In genomic region chr2:32779131-32779530, GRCm38 (mm10) we compare ENCODE assay signal across 9 mouse cellular contexts. TPM values are rescaled to one million over a fixed set of nuclear protein-coding genes. Genes with fewer than 3 reads are reported as not detected.
DNase-seq lines count a peak whose midpoint lies in the region; ATAC-seq and TF ChIP-seq lines count a peak whose summit lies in the region.
"Had no signal": no experiment of that assay in that cellular context is flagged by ENCODE, and none has a peak within 500 bp of the region (broad histone marks: within the 10 kb centered on the region; RNA-seq: fewer than 3 reads in every experiment).

No protein-coding gene starts in this region.

- H3K4me2 ChIP-seq in intestine, postnatal 0 days (replicated peaks; ENCODE audit: low read depth) = no peak overlapping the region
- no peak overlapping the region for H3K4me2 ChIP-seq in intestine, embryonic 16.5 days (ENCODE audit: low read depth, low read length)
- H3K4me2 ChIP-seq in limb, embryonic 13.5 days (replicated peaks) = no peak overlapping the region
- H3K4me2 ChIP-seq: lung, embryonic 15.5 days had no signal

- no peaks in the 10 kb centered on the region; the same call in 1 of the 2 replicates for H3K4me1 ChIP-seq in intestine, postnatal 0 days (replicated peaks; ENCODE audit: control insufficient read depth, insufficient read depth, low read length)
- H3K4me1 ChIP-seq in intestine, embryonic 16.5 days (ENCODE audit: control insufficient read depth, insufficient read depth, low read length) = peaks cover 15% of the 10 kb centered on the region
- peaks cover 1% of the 10 kb centered on the region; the same call in 1 of the 2 replicates for H3K4me1 ChIP-seq in cortical plate, adult 2 months (ENCODE audit: control insufficient read depth, insufficient read depth, low read length)
- H3K4me1 ChIP-seq in limb, embryonic 13.5 days = peaks cover 16% of the 10 kb centered on the region

- no peak overlapping the region for H3K4me3 ChIP-seq in intestine, postnatal 0 days (ENCODE audit: low read depth, low read length)
- no peak overlapping the region for H3K4me3 ChIP-seq in intestine, embryonic 16.5 days (ENCODE audit: low read length)
- H3K4me3 ChIP-seq in cortical plate, adult 2 months (ENCODE audit: insufficient read depth, low read length) = no peak overlapping the region
- no peak overlapping the region for H3K4me3 ChIP-seq in limb, embryonic 13.5 days
- H3K4me3 ChIP-seq: lung, embryonic 15.5 days had no signal

- H3K36me3 ChIP-seq in intestine, postnatal 0 days (ENCODE audit: control insufficient read depth, insufficient read depth) = no peaks in the 10 kb centered on the region
- H3K36me3 ChIP-seq in intestine, embryonic 16.5 days (ENCODE audit: control insufficient read depth, insufficient read depth, low read length) = no peaks in the 10 kb centered on the region
- H3K36me3 ChIP-seq in limb, embryonic 13.5 days = no peaks in the 10 kb centered on the region
- H3K36me3 ChIP-seq: lung, embryonic 15.5 days had no signal

- no peaks in the 10 kb centered on the region for H3K27me3 ChIP-seq in intestine, postnatal 0 days (replicated peaks; ENCODE audit: control insufficient read depth, insufficient read depth, low read length)
- H3K27me3 ChIP-seq in intestine, embryonic 16.5 days (replicated peaks; ENCODE audit: control insufficient read depth, insufficient read depth, low read length) = no peaks in the 10 kb centered on the region
- H3K27me3 ChIP-seq in limb, embryonic 13.5 days = peaks cover 7% of the 10 kb centered on the region
- H3K27me3 ChIP-seq: lung, embryonic 15.5 days had no signal

- peak; percentile 94 for TF ChIP-seq CTCF in intestine, postnatal 0 days (IDR thresholded peaks at IDR 0.05; ENCODE audit: low read depth)
- peak; percentile 88 for TF ChIP-seq CTCF in cortical plate, adult 2 months (IDR thresholded peaks at IDR 0.05; ENCODE audit: extremely low read depth, insufficient read depth, low read length)

- WGBS in intestine, postnatal 0 days = 27% methylated on average over 8 of the region's 8 CpGs
- 23% methylated on average over 8 of the region's 8 CpGs for WGBS in intestine, embryonic 16.5 days
- 17% methylated on average over 8 of the region's 8 CpGs for WGBS in limb, embryonic 13.5 days

- no peak for ATAC-seq in intestine, postnatal 0 days
- no peak for ATAC-seq in intestine, embryonic 16.5 days
- ATAC-seq in limb, embryonic 13.5 days (ENCODE audit: low FRiP score, low read depth) = no peak

- no peak overlapping the region for H3K27ac ChIP-seq in intestine, postnatal 0 days (ENCODE audit: low read depth, low read length)
- no peak overlapping the region for H3K27ac ChIP-seq in intestine, embryonic 16.5 days (ENCODE audit: low read length)
- no peak overlapping the region for H3K27ac ChIP-seq in cortical plate, adult 2 months (ENCODE audit: insufficient read depth, low read length)
- no peak overlapping the region for H3K27ac ChIP-seq in limb, embryonic 13.5 days
- H3K27ac ChIP-seq: lung, embryonic 15.5 days had no signal

- TF ChIP-seq POLR2A in cortical plate, adult 2 months (IDR thresholded peaks at IDR 0.05; ENCODE audit: extremely low read depth, insufficient read depth, low read length) = no peak

- H3K9ac ChIP-seq in intestine, postnatal 0 days (ENCODE audit: low read depth, low read length) = no peak overlapping the region
- no peak overlapping the region for H3K9ac ChIP-seq in intestine, embryonic 16.5 days (ENCODE audit: low read depth, low read length)
- H3K9ac ChIP-seq in limb, embryonic 13.5 days = 0 out of 2 replicates have a peak overlapping the region, but pooled peaks have one; percentile 25
- H3K9ac ChIP-seq: lung, embryonic 15.5 days had no signal

- DNase-seq in R1 (ENCODE audit: low read depth, low spot score) = peak; percentile 78
- peak; percentile 83 to 88 for DNase-seq in heart, postnatal 10 days
- DNase-seq in ovary, postnatal 36 days (ENCODE audit: low spot score) = peak; percentile 70
- peak; percentile 79 for DNase-seq in thymus, postnatal 4 days

- no peaks in the 10 kb centered on the region for H3K9me3 ChIP-seq in intestine, postnatal 0 days (ENCODE audit: control insufficient read depth)
- no peaks in the 10 kb centered on the region for H3K9me3 ChIP-seq in intestine, embryonic 16.5 days (ENCODE audit: control insufficient read depth, low read length)
- no peaks in the 10 kb centered on the region for H3K9me3 ChIP-seq in limb, embryonic 13.5 days
- H3K9me3 ChIP-seq: lung, embryonic 15.5 days had no signal

- intact Hi-C loops in heart, postnatal 10 days (cut with DNase I) = loop anchor here (1.0 to 5.0 kb wide), 2 partner anchors 78 to 148 kb away; no protein-coding TSS in a partner anchor

RNA-seq across cellular contexts. Expression of gene Ptrh1, which starts 3.5 kb away (rescaled TPM):
- polyA plus RNA-seq in intestine, postnatal 0 days (2015; fragmentation: Nextera tagmentation; extraction: Ambion mirVana) = 8.4 and 10.5 TPM in 2 replicates
- 5.4 and 6.3 TPM in 2 replicates for polyA plus RNA-seq in intestine, embryonic 16.5 days (2015; fragmentation: Nextera tagmentation; extraction: Ambion mirVana)
- polyA plus RNA-seq in cortical plate, adult 2 months (2012; rRNA removed) = 5.4 and 6.6 TPM in 2 replicates
- total RNA-seq in heart, postnatal 10 days (2021) = 1 to 10 TPM; 1.7 to 3.3 TPM
- 5.2 and 6.7 TPM in 2 replicates for polyA plus RNA-seq in limb, embryonic 13.5 days (2015; fragmentation: Nextera tagmentation; extraction: Ambion mirVana)

RNA-seq across cellular contexts. Expression of gene Ttc16, which starts 3.7 kb away (rescaled TPM):
- 0.04 and 0.09 TPM in 2 replicates for polyA plus RNA-seq in intestine, postnatal 0 days (2015; fragmentation: Nextera tagmentation; extraction: Ambion mirVana)
- 0.32 and 0.34 TPM in 2 replicates for polyA plus RNA-seq in intestine, embryonic 16.5 days (2015; fragmentation: Nextera tagmentation; extraction: Ambion mirVana)
- 1.8 and 2.2 TPM in 2 replicates for polyA plus RNA-seq in cortical plate, adult 2 months (2012; rRNA removed)
- not detected for total RNA-seq in heart, postnatal 10 days (2021)
- polyA plus RNA-seq in limb, embryonic 13.5 days (2015; fragmentation: Nextera tagmentation; extraction: Ambion mirVana) = 0.37 and 0.61 TPM in 2 replicates

RNA-seq across cellular contexts. Expression of gene Cfap157, which starts 5.1 kb away (rescaled TPM):
- polyA plus RNA-seq in intestine, postnatal 0 days (2015; fragmentation: Nextera tagmentation; extraction: Ambion mirVana) = 0.47 and 0.76 TPM in 2 replicates
- polyA plus RNA-seq in intestine, embryonic 16.5 days (2015; fragmentation: Nextera tagmentation; extraction: Ambion mirVana) = 0.58 and 1.2 TPM in 2 replicates
- polyA plus RNA-seq in cortical plate, adult 2 months (2012; rRNA removed) = 0.11 and 0.35 TPM in 2 replicates
- under 1 TPM in 1 of 2 experiments, not detected in 1; 0.14 TPM for total RNA-seq in heart, postnatal 10 days (2021)
- polyA plus RNA-seq in limb, embryonic 13.5 days (2015; fragmentation: Nextera tagmentation; extraction: Ambion mirVana) = 1.3 TPM in 2 replicates

RNA-seq across cellular contexts. Expression of gene Tor2a, which starts 22.1 kb away (rescaled TPM):
- polyA plus RNA-seq in intestine, postnatal 0 days (2015; fragmentation: Nextera tagmentation; extraction: Ambion mirVana) = 59.2 and 60.4 TPM in 2 replicates
- polyA plus RNA-seq in intestine, embryonic 16.5 days (2015; fragmentation: Nextera tagmentation; extraction: Ambion mirVana) = 73.1 and 74.0 TPM in 2 replicates
- polyA plus RNA-seq in cortical plate, adult 2 months (2012; rRNA removed) = 54.9 and 58.9 TPM in 2 replicates
- 10 to 100 TPM; 14.4 to 16.4 TPM for total RNA-seq in heart, postnatal 10 days (2021)
- 72.7 and 74.5 TPM in 2 replicates for polyA plus RNA-seq in limb, embryonic 13.5 days (2015; fragmentation: Nextera tagmentation; extraction: Ambion mirVana)

RNA-seq across cellular contexts. Expression of gene 6330409D20Rik, which starts 38.3 kb away (rescaled TPM):
- 0.18 TPM in 2 replicates for polyA plus RNA-seq in intestine, postnatal 0 days (2015; fragmentation: Nextera tagmentation; extraction: Ambion mirVana)
- polyA plus RNA-seq in intestine, embryonic 16.5 days (2015; fragmentation: Nextera tagmentation; extraction: Ambion mirVana) = 0.26 TPM in 1 of 2 replicates, not detected in the other
- 3.5 and 4.2 TPM in 2 replicates for polyA plus RNA-seq in cortical plate, adult 2 months (2012; rRNA removed)
- not detected for total RNA-seq in heart, postnatal 10 days (2021)
- 0.51 TPM in 1 of 2 replicates, not detected in the other for polyA plus RNA-seq in limb, embryonic 13.5 days (2015; fragmentation: Nextera tagmentation; extraction: Ambion mirVana)
